7 mouse cellular contexts compared by ENCODE assay signal in genomic region chr4:154898506-154899446, GRCm38 (mm10). TPM values are rescaled to one million over a fixed set of nuclear protein-coding genes. Genes with fewer than 3 reads are reported as not detected.
DNase-seq lines count a peak whose midpoint lies in the region; ATAC-seq lines count a peak whose summit lies in the region.

Fam213b (minus strand) TSS chr4:154899135.

- ATAC-seq in inflammation-experienced regulatory T-cells, adult 6 months, result peak; percentile 89
- peak; percentile 93 for ATAC-seq in megakaryocyte-erythroid progenitor cell, adult 5-6 weeks (replicated peaks; ENCODE audit: low FRiP score, low TSS enrichment, poor library complexity, severe bottlenecking)

- peak; percentile 91 for DNase-seq in adrenal gland, postnatal 14 days
- DNase-seq in embryo, embryonic 11.5 days (ENCODE audit: low read depth, low spot score), result peak; percentile 88
- DNase-seq in gastrocnemius, postnatal 25 days, result peak; percentile 84
- peak; percentile 74 to 77 for DNase-seq in left cerebral cortex, postnatal 14 days (ENCODE audit: low spot score in 2 of 2)
- peak; percentile 68 for DNase-seq in right cerebral cortex, postnatal 4 days

- intact Hi-C loops in left cerebral cortex, postnatal 14 days (cut with DNase I), result no loop called here

RNA-seq across cellular contexts. Expression of gene Fam213b, which starts in this region (rescaled TPM):
- total RNA-seq in adrenal gland, postnatal 14 days (2021), result 51.9 and 52.6 TPM in 2 replicates
- 10 to 100 TPM; 81.5 to 81.6 TPM for total RNA-seq in gastrocnemius, postnatal 25 days (2021)
- 10 to 100 TPM in 2 of 3 experiments, 1 to 10 TPM in 1; 2.8 to 17.4 (median 15.1) TPM for polyA plus RNA-seq in inflammation-experienced regulatory T-cells, adult 6 months (2017; shearing (Covaris generic))
- 10 to 100 TPM; 33.4 to 34.0 TPM for total RNA-seq in left cerebral cortex, postnatal 14 days (2021)
- total RNA-seq in megakaryocyte-erythroid progenitor cell, adult 5-6 weeks (2014; fragmentation: Nextera tagmentation), result 1.6 TPM in 1 of 2 replicates, not detected in the other
- total RNA-seq in megakaryocyte-erythroid progenitor cell, adult 5-6 weeks (2017), result 0.94 and 1.1 TPM in 2 replicates

Comparison
In these comparisons a context has a peak if more than half of its experiments do, and no peak if none do; other contexts are left out.
1. Peak in every context shown above with its lines: DNase-seq and ATAC-seq.
2. RNA of gene Fam213b (total RNA-seq): 81.5 to 81.6 TPM in gastrocnemius, postnatal 25 days, 51.9 to 52.6 TPM in adrenal gland, postnatal 14 days and 33.4 to 34.0 TPM in left cerebral cortex, postnatal 14 days; 0.94 to 1.6 TPM in megakaryocyte-erythroid progenitor cell, adult 5-6 weeks; every median in the first group is over 10 times any median in the second.